Mouse (Mus musculus): ENCODE results near the gene Tle2.

The Tle2 gene

DNA sequence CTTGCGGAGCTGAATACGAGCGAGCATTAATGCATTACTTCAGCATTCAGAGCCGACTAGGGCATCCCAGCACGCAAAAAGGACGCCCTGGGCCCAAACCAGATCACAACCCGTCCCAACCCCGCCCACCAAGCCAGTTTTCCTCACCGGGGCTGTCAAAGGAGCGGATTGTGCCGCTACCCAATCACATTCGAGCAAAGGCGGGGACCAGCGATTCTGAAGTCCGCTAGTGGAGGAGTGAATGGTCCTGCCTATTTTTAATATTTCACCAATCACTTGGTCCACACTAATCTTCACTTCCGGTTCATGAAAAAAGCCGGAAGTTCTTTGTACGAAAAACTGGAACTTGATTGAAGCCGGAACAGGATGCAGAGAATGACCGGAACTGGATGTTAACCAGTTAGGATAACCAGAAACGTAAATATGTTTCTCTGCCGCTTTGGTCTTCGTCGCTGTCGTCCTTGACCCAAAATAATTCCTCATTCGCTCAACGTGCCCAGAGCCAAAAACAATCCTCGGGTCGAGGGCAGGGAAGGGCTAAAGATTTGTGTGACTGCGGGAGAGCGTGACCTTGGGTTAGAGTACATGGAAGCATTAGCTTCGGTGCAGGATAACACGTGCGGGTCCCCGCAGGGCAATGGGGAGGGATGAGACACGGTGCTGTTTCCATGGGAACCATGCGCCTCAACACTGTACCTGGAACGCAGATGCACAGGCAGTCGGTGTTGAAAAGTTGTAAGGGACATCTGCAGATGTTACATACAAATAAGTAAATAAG is 31.8 kb downstream of the Tle2 start, which contains the start of gene BC025920:
Gene BC025920, plus strand, starts transcription at position 297 of the 778 bp plus-strand sequence.
- peak; percentile 97 for DNase-seq

DNA sequence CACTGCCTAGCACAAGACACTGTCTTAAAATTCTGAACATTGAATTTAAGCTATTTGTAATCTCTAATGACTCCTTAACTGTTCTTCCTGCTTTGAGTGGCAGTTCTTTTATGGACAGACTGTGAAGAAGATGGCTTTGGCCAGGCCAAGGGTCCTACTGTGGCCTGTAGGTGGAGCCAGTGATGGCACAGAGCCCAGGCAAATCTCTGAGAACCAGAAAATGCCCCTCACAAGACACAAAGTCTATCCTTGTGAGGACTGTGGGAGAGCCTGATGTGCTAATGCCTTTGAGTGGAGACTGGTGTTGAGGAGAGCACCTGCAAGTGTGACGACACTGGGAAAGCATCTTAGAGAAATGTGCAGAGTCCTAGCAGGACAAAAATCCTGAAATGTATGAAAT is 33.9 kb downstream of the Tle2 start:
- no peak for DNase-seq

DNA sequence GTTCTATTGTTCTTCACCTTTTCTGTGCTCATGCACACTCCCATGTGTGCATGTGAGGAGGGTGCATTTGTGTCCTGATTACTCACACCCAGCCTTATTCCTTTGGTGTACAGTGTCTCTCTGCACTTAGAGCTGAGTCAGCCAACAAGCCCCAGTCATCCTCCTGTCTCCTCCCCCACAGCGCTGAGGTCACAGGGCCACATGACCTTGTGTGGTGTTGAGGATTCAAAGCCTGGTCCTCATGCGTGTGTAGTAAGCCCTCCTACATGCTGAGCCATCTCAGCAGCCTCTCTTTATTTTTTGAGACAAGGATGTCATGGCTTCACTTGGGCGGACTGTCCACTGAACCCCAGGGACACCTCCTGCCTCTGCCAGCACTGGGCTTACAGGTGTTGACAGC is 38.4 kb downstream of the Tle2 start:
- DNase-seq, result no peak

DNA sequence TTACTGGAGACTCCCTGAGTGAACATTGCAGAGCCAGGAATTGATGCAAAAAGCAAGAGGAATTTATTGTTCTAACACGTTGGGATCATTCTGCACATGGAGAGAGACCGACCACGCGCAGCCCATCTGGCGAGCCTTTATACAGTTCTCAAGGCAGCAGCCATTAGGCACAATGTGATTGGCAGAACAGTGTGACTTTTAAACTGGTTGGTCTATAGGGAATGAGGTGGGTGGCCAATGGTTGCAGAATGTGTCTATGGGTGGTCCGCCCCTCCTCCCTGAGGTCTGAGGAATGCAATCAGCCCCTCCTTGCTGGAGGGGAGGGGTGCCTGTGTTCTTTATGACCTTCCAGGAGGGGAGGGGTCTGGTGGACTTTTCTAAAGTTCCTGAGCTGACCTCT is 41.1 kb downstream of the Tle2 start:
- DNase-seq, result no peak

DNA sequence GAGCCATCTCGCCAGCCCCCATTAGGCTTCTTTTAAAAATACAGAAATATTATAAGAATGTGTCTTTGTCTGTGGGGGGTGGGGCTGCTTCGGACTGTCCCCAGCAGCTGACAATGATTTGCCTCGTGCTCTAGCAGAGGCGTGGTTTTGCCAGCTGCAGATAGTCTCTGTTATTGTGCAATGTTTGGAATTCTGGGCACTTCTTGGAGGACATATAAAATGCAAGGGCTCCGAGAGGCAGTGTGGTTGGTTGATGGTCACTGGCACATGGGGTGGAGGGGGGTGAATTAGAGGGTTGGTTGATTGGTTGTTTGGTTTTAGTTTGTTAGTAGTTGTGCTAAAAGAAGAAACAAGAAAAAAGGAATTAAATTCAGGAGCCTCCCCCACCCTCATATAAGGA is 45.6 kb downstream of the Tle2 start:
- no peak for DNase-seq

DNA sequence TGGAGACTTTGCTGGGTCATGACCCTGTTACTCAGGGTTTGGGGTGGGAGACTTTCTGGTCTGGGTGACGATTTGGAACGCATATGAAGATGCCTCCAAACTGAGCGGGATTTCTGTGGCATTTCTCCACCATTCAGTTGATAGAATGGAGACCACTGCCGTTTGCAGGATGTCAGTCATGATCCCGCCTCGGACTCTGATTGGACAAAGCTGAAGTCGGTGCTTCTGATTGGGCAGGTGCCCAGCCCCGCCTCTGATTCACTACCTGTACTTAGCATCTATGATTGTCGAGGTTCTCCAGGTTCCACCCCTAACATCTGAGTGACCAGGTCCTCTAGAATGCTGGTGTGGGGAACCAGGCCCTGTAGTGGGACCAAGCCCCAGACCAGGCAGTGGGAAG is 46.4 kb downstream of the Tle2 start:
- no peak for DNase-seq

DNA sequence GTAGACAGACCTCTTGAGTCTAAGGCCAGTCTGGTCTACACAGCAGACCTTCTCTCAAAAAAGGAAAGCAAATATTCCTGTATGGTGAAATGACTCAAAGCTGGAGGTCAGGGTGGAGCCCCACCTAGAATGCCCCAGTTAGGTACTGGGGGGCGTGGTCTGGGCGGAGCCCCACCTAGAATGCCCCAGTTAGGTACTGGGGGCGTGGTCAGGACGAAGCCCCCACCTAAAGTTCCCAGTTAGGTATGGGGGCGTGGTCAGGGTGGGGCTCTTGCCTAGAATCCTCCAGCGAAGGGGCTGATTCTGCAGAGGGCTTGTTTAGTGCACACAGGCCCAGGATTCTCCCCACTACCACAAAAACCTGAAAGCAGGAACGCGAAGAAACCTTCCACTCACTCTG is 49.1 kb downstream of the Tle2 start:
- no peak for DNase-seq

DNA sequence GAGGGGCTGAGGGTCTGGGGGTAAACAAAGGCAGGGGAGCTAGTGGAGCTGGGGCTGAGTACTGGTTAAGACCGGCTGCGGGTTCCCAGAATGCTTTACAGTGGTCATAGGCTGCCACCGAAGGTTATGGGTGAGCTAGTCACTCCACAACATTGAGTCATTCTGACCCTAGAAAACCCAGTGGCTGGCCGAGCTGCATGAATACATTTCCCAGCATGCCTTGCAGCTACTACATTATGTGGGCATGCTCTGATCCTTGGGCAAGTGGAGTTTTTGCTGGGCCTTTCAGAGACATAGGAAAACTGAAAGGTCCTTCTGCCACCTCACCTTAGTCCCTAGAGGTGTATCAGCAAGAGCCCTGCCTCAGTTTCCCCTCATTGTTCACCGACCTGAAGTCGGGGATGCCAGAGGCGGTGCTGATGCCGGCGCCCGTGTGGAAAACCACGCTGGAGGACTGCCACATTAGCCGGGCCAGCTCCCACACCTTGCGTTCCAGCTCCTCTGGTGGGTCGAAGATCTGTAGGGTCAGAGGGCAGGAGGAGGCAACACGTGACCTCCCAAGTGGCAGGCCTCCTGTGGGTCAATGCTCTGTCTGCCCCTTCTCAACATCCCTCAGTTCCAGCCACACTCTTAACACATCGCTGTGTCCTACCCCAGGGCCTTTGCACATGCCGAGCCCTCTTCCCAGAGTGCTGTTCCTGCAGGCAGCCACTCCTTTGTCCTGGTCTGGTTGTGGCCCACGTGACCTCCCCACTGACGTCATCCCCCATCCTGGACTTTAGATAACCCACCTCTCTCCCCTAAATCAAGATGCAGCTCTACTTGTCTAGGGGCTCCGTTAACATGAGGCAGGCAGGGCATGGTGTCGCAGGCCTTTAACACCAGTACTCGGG is 52.0 kb downstream of the Tle2 start:
- no peak for DNase-seq

DNA sequence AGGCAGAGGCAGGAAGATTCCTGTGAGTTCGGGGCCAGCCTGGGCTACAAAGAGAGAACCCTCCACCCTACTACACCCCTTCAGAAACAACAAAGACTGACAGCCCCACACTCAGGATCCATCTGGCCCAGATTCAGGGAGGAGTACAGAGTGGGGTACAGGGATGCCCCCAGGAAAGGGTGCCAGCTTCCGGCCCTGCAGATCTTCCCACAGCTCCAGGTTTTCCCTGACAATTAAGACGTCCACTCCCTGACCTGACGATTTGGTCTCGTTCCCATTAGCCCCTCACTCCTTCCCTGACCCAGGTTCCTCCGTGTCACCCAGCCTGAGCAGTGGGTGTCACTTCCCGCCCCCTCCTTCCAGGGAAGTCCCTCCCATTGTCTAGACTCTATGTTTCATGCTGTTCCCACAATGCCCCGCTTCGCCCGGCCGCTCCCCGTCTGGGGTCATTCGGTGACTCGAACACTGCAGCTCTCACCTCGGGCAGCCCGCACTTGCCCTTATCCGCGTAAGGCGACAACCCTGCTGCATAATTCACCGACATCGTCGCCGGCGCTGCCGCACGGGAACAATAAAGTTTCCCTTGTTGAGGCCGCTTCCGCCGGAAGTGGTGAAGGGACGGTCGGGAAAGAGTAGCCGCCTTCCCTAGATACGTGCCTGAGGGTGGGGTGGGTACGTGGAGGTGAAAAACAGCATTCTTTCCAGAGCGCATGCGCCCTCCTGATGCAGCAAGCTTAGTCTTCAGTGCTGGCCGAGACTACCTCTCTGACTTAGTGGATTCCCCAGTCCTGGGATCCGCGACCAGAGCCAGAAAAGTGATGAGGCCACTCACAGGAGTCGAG is 52.9 kb downstream of the Tle2 start, which contains the start of gene Sirt6:
Gene Sirt6, minus strand, starts transcription at position 804 of the 842 bp plus-strand sequence.
- peak; percentile 95 for DNase-seq

DNA sequence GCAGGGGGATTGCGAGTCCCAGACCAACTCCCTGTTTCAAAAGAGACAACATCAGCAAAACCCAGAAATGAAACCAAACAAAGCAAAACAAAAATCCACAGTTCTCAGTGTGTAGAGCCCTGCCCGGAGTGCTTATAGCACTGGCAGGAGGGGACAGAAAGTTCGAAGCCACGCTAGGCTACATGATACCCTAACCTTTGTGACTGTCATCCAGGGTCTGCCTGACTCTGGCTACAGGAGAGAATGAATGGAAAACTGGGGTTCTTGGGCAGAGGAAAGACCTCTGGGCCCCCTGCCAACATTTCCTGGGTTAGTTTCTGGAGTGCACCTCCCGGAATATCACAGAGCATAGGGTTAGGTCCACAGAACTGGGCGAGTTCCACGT is 53.5 kb downstream of the Tle2 start:
- no peak for DNase-seq

DNA sequence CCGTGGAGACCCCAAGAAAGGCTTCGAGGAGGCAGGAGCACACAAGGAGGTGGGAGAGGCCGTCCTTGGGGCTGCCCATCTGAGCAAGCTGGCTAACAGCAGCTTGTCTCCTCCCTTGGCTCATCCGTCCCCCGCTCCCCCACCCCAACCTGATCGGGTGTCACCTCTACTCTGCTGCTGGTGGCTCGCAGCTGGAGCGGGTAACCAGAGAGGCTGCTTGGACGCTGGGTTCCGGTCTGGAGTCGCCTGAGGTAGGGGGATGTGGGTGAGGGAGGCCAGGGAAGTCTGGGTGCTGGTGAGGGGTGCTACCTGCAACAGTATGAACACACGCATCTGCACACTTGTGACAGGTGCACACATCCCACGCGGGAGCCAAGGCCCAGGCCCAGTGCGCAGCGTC is 54.0 kb downstream of the Tle2 start, which contains the start of gene Ankrd24:
Gene Ankrd24, plus strand, starts transcription at position 151 of the 400 bp plus-strand sequence.
- DNase-seq, result no peak

DNA sequence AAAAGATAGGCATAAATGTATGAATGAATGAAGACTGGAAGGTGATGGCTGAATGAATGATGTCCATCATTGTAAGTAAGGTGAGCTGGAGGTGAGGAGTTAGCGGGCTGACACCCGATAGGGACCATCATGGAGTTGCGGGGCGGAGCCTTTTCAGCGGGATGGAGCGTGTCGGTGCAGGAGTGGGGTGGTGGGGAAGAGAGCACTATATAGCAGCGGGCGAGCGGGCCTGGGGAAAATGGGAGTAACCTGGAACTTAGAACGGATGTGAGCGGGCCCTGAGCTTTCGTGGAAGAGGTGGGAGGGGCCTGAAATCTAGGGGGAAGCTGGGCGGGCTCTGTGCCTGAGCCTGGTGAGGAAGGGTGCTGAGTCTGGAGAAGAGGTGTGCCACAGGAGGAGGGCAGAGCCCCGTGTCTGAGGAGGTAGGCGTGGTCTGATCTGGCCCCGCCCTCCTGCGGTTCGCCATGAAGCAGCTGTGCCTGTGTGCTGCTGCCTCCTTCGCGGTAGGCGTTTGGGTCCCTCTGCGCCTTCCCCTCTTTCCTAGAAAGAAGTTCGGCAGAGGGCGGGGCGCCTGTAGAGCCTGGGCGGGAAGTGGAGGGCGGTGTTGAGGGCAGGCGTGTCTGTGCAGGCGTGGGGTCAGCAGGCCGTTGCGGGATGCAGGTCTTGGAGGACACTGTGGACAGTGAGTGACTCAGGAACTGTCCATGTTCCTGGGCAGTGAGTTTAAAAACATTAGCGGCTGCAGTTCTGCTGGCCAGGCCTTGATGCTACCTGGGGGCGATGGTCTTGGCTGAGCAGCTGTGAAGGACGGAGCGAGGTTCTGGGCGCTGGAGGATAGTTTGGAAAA is 59.1 kb downstream of the Tle2 start:
- DNase-seq, result peak; percentile 91

DNA sequence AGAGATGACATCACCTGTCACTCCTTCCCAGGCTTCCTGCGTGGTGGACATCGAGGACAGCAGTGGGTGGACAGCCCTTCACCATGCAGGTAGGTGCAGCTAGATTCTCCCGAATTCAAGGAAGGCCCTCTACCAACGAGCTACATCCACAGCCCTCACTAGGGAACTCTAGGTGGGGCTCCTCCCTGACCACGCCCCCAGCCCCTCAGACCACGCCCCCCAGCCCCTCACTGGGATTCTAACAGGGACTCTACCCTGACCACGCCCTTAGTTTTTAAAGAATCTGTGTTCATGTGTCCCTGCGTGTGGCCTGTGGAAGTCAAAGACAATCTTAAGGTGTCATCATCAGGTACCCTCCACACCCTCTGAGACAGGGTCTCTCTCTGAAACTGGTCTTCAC is 62.0 kb downstream of the Tle2 start:
- no peak for DNase-seq

DNA sequence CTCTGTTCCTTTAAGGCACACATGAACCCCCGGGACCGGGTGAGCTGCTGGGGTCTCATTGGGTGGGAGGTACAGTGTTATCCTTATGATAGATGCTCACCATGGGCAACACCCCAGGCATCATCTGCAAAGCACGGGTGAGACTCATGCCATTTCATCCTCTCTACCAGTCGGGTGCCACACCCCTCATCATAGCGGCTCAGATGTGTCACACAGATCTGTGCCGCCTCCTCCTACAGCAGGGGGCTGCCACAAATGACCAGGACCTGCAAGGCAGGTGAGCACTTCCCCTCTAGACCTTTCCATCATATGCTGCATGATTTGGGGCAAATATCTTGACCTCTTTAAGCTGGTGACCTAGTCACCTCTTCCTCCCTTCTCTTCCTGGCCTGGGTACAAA is 63.7 kb downstream of the Tle2 start:
- DNase-seq, result no peak
